19 mouse cellular contexts compared by ENCODE assay signal in genomic region chr11:23805716-23806115, GRCm38 (mm10). TPM values are rescaled to one million over a fixed set of nuclear protein-coding genes. Genes with fewer than 3 reads are reported as not detected.
DNase-seq lines count a peak whose midpoint lies in the region; ATAC-seq lines count a peak whose summit lies in the region.
"Had no signal": no experiment of that assay in that cellular context is flagged by ENCODE, and none has a peak within 500 bp of the region (broad histone marks: within the 10 kb centered on the region; RNA-seq: fewer than 3 reads in every experiment).

No protein-coding gene starts in this region.

- peak; percentile 22 to 35 for DNase-seq in spleen, postnatal 36 days (ENCODE audit: low spot score in 2 of 2)
- DNase-seq in spleen, adult 18-20 months: no peak
- DNase-seq in ZHBTc4 (ENCODE audit: low read depth, low spot score): peak; percentile 41
- DNase-seq in splenic B cell, adult 2 months (ENCODE audit: low read depth, low spot score): peak; percentile 58
- no peak for DNase-seq in left cerebral cortex, postnatal 36 days (ENCODE audit: low spot score in 2 of 2)
- DNase-seq in right cerebral cortex, postnatal 25 days: no peak
- no peak for DNase-seq in adrenal gland, postnatal 4 days (ENCODE audit: low spot score in 2 of 2)
- DNase-seq: adrenal gland, adult 2 months; adrenal gland, postnatal 25 days; cerebellum, adult 2 months; cerebellum, postnatal 14 days; gastrocnemius, postnatal 14 days; heart, postnatal 4 days had no signal

- no peaks in the 10 kb centered on the region for H3K36me3 ChIP-seq in splenic B cell, adult 2 months (ENCODE audit: control insufficient read depth, insufficient read depth, low read length, poor library complexity, severe bottlenecking)
- H3K36me3 ChIP-seq: embryonic facial prominence, embryonic 13.5 days; forebrain, embryonic 12.5 days; heart, embryonic 13.5 days; intestine, embryonic 15.5 days had no signal

- no peaks in the 10 kb centered on the region for H3K27me3 ChIP-seq in splenic B cell, adult 2 months (ENCODE audit: control insufficient read depth, insufficient read depth, low read length, poor library complexity, severe bottlenecking)
- H3K27me3 ChIP-seq: embryonic facial prominence, embryonic 13.5 days; forebrain, embryonic 12.5 days; heart, embryonic 13.5 days; intestine, embryonic 15.5 days had no signal

- ATAC-seq in megakaryocyte, adult 5-6 weeks (ENCODE audit: poor library complexity, severe bottlenecking): peak; percentile 97
- ATAC-seq: forebrain, embryonic 16.5 days; intestine, embryonic 15.5 days had no signal

- intact Hi-C loops in left cerebral cortex, postnatal 36 days (cut with DNase I): no loop called here

RNA-seq across cellular contexts. Expression of gene Rel, which starts 34.9 kb away (rescaled TPM):
- total RNA-seq in megakaryocyte, adult 5-6 weeks (2015): 52.4 and 55.0 TPM in 2 replicates
- total RNA-seq in megakaryocyte, adult 5-6 weeks (2017): 21.8 and 29.0 TPM in 2 replicates
- total RNA-seq in left cerebral cortex, postnatal 36 days (2021): 1 to 10 TPM; 3.0 to 3.4 TPM
- 1 to 10 TPM; 5.2 to 5.8 TPM for total RNA-seq in adrenal gland, postnatal 4 days (2021)

Comparison
In these comparisons a context has a peak if more than half of its experiments do, and no peak if none do; other contexts are left out.
1. DNase-seq: peak in spleen, postnatal 36 days (2 of 2), ZHBTc4 (single experiment) and splenic B cell, adult 2 months (single experiment); none in spleen, adult 18-20 months (0 of 2), left cerebral cortex, postnatal 36 days (0 of 2), right cerebral cortex, postnatal 25 days (single experiment) and adrenal gland, postnatal 4 days (0 of 2).